Mouse (Mus musculus) small intestine, adult 10 weeks (tissue): Measurements from ENCODE around the gene Afg3l1. TPM values are rescaled to one million over a fixed set of nuclear protein-coding genes. Genes with fewer than 3 reads are reported as not detected.

Experiments
- polyA plus RNA-seq: library from polyadenylated mRNA; stranded (reverse); fragments of 350-450 nt; fragmentation: Illumina TruSeq; extraction: RNeasy Lipid Tissue Mini Kit (QIAGEN cat#74804); gene quantifications from one replicate; pipeline ENCODE4 v1.2.3, GENCODE M21; 2014; ENCODE audit warnings: low replicate concordance

Gene Afg3l1
- 3.5 TPM for polyA plus RNA-seq

DNA sequence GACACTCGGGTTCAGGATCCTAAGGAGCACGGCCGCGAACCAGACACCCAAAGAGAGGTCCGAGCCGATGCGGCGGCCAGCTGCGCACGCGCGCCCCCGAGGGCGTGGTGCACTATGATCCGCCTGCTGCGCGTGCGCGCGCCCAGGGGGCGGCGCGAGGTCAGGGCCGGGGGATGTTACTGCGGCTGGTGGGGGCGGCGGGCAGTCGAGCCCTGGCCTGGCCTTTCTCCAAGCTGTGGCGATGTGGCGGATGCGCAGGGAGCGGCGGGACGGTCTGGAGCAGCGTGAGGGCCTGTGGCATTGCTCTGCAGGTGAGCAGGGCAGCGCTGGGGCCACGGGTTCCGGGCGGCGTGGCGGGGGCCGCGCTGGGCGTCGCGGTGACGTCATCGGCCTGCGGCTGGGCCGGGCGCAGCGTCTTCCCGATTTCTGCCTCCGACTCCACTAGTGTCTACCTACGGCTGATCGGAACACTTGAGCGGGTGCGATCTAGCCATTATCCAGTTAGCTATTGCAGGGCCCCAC lies at the start of gene Afg3l1:
Gene Afg3l1 (plus strand): TSS at position 167 of the 522 bp plus-strand sequence.

DNA sequence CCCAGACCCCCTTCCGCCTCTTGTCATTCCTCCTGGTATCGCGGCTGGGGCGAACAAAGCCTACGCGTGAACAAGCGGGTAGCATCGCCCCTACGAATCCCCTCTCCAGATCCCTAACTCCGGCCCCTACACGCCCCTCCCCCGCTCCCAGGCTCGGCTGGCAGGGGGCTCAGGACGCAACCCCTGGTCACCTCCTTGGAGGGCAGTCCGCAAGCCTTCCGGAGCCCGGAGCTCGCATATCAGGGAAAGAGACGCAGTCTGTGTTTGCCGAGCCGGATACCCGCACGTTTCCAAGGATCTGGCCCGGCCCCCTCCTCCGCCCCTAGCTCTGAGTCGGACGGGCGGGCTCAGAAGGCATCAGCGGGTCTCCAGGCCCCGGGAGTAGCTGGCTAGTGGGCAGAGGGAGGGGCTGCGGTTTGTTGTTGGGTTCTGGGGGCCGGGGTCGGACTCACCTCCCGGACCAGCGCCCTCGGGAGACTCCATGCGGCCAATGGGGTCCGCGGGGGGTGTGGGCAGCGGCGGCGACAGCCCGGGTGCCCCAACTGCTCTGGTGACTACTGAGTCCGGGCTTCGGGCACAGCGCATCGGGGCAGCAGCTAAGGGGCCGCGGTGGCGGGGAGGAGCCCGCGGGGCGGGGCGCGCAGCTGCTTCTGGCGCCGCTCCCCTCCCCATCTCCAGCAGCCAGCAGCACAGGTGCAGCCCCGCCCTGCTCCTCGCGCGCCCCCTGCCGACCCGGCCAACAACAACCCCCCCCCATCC lies 37.3 kb downstream of the Afg3l1 start, which contains the start of gene Dbndd1:
Gene Dbndd1 (minus strand): TSS at position 683 of the 759 bp plus-strand sequence.

GRCm38 (mm10) chr8:123518667-123519066 lies 41.0 kb downstream of the Afg3l1 start, which contains the start of gene Gas8:
TSS of gene Gas8 (plus strand) at chr8:123518834.

Other genes starting within 250 kb of the Afg3l1 start
- gene Spata2l, start 241.7 kb upstream of the Afg3l1 start, polyA plus RNA-seq, result not detected
- 1.4 TPM for gene Zfp276, start 223.7 kb upstream of the Afg3l1 start, polyA plus RNA-seq
- gene Vps9d1, start 223.6 kb upstream of the Afg3l1 start, polyA plus RNA-seq, result 0.89 TPM
- gene Fanca, start 159.3 kb upstream of the Afg3l1 start, polyA plus RNA-seq, result 0.89 TPM
- 0.26 TPM for gene Spire2, start 145.2 kb upstream of the Afg3l1 start, polyA plus RNA-seq
- 128 TPM for gene Tcf25, start 104.2 kb upstream of the Afg3l1 start, polyA plus RNA-seq
- gene Mc1r, start 70.8 kb upstream of the Afg3l1 start, polyA plus RNA-seq, result not detected
- 0.30 TPM for gene Tubb3, start 66.5 kb upstream of the Afg3l1 start, polyA plus RNA-seq
- gene Def8, start 54.4 kb upstream of the Afg3l1 start, polyA plus RNA-seq, result 1.8 TPM
- not detected for gene Dbndd1, start 37.6 kb downstream of the Afg3l1 start, polyA plus RNA-seq
- gene Gas8, start 40.9 kb downstream of the Afg3l1 start, polyA plus RNA-seq, result 0.48 TPM
- 26.2 TPM for gene Rhou, start 176.0 kb downstream of the Afg3l1 start, polyA plus RNA-seq